Comparison of ENCODE assay signal across 13 mouse cellular contexts in the genomic region with DNA sequence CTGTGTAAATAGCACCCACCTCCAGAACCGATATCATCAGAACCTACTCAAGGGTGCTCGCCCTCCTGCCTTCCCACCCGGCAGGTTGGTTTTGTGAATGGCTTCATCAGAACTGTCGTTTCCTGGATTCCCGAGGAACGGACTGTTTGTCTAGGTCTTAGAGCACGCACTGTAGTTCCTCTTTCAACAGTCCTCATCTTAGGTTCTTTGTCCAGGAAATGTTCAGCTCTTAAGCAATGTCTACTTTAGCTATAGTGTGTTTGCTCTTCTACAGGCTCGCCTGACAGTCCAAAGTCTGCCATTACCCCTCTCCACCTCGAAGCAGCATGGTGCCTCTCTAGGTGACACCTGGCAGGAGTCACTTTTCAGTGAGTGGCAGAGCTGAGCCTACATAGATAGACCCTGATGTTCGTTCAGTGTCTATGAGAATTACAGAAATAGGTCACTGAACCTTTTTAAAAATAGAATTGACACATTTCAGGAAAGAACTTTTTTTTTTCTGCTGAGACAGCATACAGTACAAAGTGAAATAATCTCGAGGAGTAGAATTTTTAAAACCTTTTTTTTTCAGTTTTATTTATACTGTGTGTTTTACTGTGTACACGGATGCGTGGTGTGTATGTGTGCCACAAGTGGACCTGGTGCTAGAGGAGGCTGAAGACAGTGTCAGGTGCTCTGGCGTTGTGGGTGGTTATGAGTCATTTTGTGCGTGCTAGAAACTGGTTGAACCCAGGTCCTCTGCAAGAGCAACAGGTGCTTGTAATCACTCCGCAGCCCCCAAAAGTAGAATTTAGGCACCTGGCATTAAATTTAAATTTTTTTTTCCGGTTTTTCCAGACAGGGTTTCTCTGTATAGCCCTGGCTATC.
DNase-seq lines count a peak whose midpoint lies in the region; ATAC-seq and TF ChIP-seq lines count a peak whose summit lies in the region.
"Had no signal": no experiment of that assay in that cellular context is flagged by ENCODE, and none has a peak within 500 bp of the region (broad histone marks: within the 10 kb centered on the region; RNA-seq: fewer than 3 reads in every experiment).

No protein-coding gene starts in this region.

- H3K9me3 ChIP-seq in CH12.LX (replicated peaks; ENCODE audit: low read length) = peaks cover 17% of the 10 kb centered on the region
- H3K9me3 ChIP-seq in forebrain, embryonic 11.5 days (ENCODE audit: control insufficient read depth, low read length) = no peaks in the 10 kb centered on the region; the same call in 1 of the 2 replicates

- H3K36me3 ChIP-seq in CH12.LX (replicated peaks in 1 of 2; ENCODE audit: control insufficient read depth in 1 of 2, insufficient read depth in 1 of 2, low read length in 1 of 2) = no peaks in the 10 kb centered on the region
- no peaks in the 10 kb centered on the region for H3K36me3 ChIP-seq in forebrain, embryonic 11.5 days (ENCODE audit: control insufficient read depth, insufficient read depth, low read length)
- H3K36me3 ChIP-seq: G1E had no signal

- peaks cover 12 to 54% of the 10 kb centered on the region in 2 experiments for H3K4me1 ChIP-seq in CH12.LX (ENCODE audit: control insufficient read depth in 1 of 2, insufficient read depth in 2 of 2)
- no peaks in the 10 kb centered on the region for H3K4me1 ChIP-seq in forebrain, embryonic 11.5 days (replicated peaks; ENCODE audit: control insufficient read depth, insufficient read depth, low read length)

- H3K27ac ChIP-seq in CH12.LX (ENCODE audit: insufficient read depth, low read depth) = peak overlapping the region; percentile 93
- H3K27ac ChIP-seq in forebrain, embryonic 11.5 days (ENCODE audit: low read depth, low read length) = no peak overlapping the region

- H3K4me3 ChIP-seq in CH12.LX (replicated peaks in 1 of 3; ENCODE audit: low read depth in 2 of 3, low read length in 2 of 3, poor library complexity in 1 of 3) = peak overlapping the region in 2 of 3 experiments; percentile 35 to 37
- no peak overlapping the region for H3K4me3 ChIP-seq in forebrain, embryonic 11.5 days (ENCODE audit: low read depth, low read length)
- H3K4me3 ChIP-seq: erythroblast, embryonic 14.5 days had no signal

- peak; percentile 56 for ATAC-seq in megakaryocyte, adult 5-6 weeks (ENCODE audit: poor library complexity, severe bottlenecking)
- no peak for ATAC-seq in forebrain, embryonic 11.5 days (replicated peaks; ENCODE audit: low FRiP score)

- in situ Hi-C loops in CH12.LX (cut with MboI; ENCODE audit: low pct_ligation_motif_present, low pct_unique_long_range_greater_than_20kb, low sequenced_read_pairs) = loop anchor here (5.0 to 10.0 kb wide), 2 partner anchors 84 to 322 kb away; no protein-coding TSS in a partner anchor

- WGBS in large intestine, adult 2 months = 37% methylated on average over 17 of the region's 17 CpGs
- 91% methylated on average over 17 of the region's 17 CpGs for WGBS in forebrain, embryonic 11.5 days

- TF ChIP-seq RAD21 in CH12.LX (IDR thresholded peaks at IDR 0.05; ENCODE audit: low read depth, low read length) = no peak; the same call in 1 of the 2 replicates

- H3K9ac ChIP-seq in CH12.LX (ENCODE audit: insufficient read depth, low read depth) = peak overlapping the region; percentile 54
- H3K9ac ChIP-seq in forebrain, embryonic 11.5 days (ENCODE audit: low read length) = no peak overlapping the region

- dilution Hi-C loops in CH12.LX (cut with MboI; ENCODE audit: extremely low pct_ligation_motif_present, extremely low pct_unique_long_range_greater_than_20kb, low sequenced_read_pairs) = no loop called here

- H3K27me3 ChIP-seq in CH12.LX (replicated peaks) = no peaks in the 10 kb centered on the region
- H3K27me3 ChIP-seq in forebrain, embryonic 11.5 days (ENCODE audit: control insufficient read depth, insufficient read depth, low read length) = no peaks in the 10 kb centered on the region

- peak; percentile 79 for TF ChIP-seq EP300 in CH12.LX (IDR thresholded peaks at IDR 0.05; ENCODE audit: low read length)

- TF ChIP-seq POLR2A in CH12.LX (IDR thresholded peaks at IDR 0.05; ENCODE audit: low read depth, low read length) = no peak

- H3K79me2 ChIP-seq in CH12.LX (replicated peaks; ENCODE audit: control insufficient read depth, extremely low read depth, insufficient read depth, poor library complexity, severe bottlenecking) = no peaks in the 10 kb centered on the region

- H3K4me2 ChIP-seq in CH12.LX (ENCODE audit: insufficient read depth, low read depth, poor library complexity, severe bottlenecking) = peak overlapping the region; percentile 79
- H3K4me2 ChIP-seq in forebrain, embryonic 11.5 days (ENCODE audit: low read depth, low read length, severe bottlenecking) = no peak overlapping the region

- no peak for TF ChIP-seq CTCF in CH12.LX (conservative IDR thresholded peaks at IDR 0.05 in 1 of 2, IDR thresholded peaks at IDR 0.05 in 1 of 2; ENCODE audit: low read depth in 2 of 2, low read length in 2 of 2)

- peak; percentile 70 for DNase-seq in 416B (ENCODE audit: low read depth)
- peak; percentile 76 for DNase-seq in CH12.LX (ENCODE audit: extremely low read depth)
- DNase-seq in large intestine, adult 2 months (ENCODE audit: low read depth, low spot score) = peak; percentile 48
- no peak for DNase-seq in kidney, adult 8-10 months
- DNase-seq in forebrain, embryonic 11.5 days (ENCODE audit: low spot score) = no peak
- no peak for DNase-seq in cerebellum, adult 11-12 months
- DNase-seq in kidney, postnatal 14 days = no peak
- DNase-seq: adrenal gland, adult 8-10 months; gastrocnemius, postnatal 10 days; kidney, postnatal 25 days had no signal

TF ChIP-seq in CH12.LX, 34 proteins besides CTCF, POLR2A, EP300 and RAD21:
- TF ChIP-seq POLR2AphosphoS2 (IDR thresholded peaks at IDR 0.05; ENCODE audit: low read depth, low read length) (no peak), MXI1 (IDR thresholded peaks at IDR 0.05; ENCODE audit: low read depth, low read length) (peak; percentile 35; the same call in 1 of the 2 replicates), TBP (conservative IDR thresholded peaks at IDR 0.05; ENCODE audit: low read depth, low read length) (0 out of 2 replicates have a peak, but pooled peaks have one; percentile 28), PAX5 (IDR thresholded peaks at IDR 0.05; ENCODE audit: low read length) (no peak), NRF1 (IDR thresholded peaks at IDR 0.05; ENCODE audit: low read depth, low read length) (no peak), MEF2A (IDR thresholded peaks at IDR 0.05; ENCODE audit: borderline replicate concordance, low read depth, low read length) (peak; percentile 91), ETS1 (conservative IDR thresholded peaks at IDR 0.05; ENCODE audit: low read depth, low read length) (peak; percentile 31), ZNF384 (IDR thresholded peaks at IDR 0.05; ENCODE audit: low read depth, low read length) (peak; percentile 86), JUN (IDR thresholded peaks at IDR 0.05; ENCODE audit: insufficient read depth, low read depth, low read length) (peak; percentile 56; the same call in 1 of the 2 replicates), TCF12 (IDR thresholded peaks at IDR 0.05; ENCODE audit: low read depth, low read length) (peak; percentile 88), MAFK (IDR thresholded peaks at IDR 0.05; ENCODE audit: insufficient replicate concordance, low read length) (peak; percentile 92), MAX (IDR thresholded peaks at IDR 0.05; ENCODE audit: low read length) (peak; percentile 68), BHLHE40 (IDR thresholded peaks at IDR 0.05; ENCODE audit: low read depth, low read length) (peak; percentile 80), SIN3A (IDR thresholded peaks at IDR 0.05; ENCODE audit: low read length) (0 out of 2 replicates have a peak, but pooled peaks have one; percentile 55), RCOR1 (conservative IDR thresholded peaks at IDR 0.05; ENCODE audit: low read depth, low read length) (0 out of 2 replicates have a peak, but pooled peaks have one; percentile 29), SMC3 (IDR thresholded peaks at IDR 0.05; ENCODE audit: low read depth, low read length) (no peak), IRF4 (IDR thresholded peaks at IDR 0.05; ENCODE audit: low read depth, low read length) (peak; percentile 75; the same call in 1 of the 2 replicates), JUND (conservative IDR thresholded peaks at IDR 0.05; ENCODE audit: low read depth, low read length) (peak; percentile 86)

Comparison
In these comparisons a context has a peak if more than half of its experiments do, and no peak if none do; other contexts are left out.
1. DNase-seq: peak in 416B (single experiment), CH12.LX (single experiment) and large intestine, adult 2 months (single experiment); none in kidney, adult 8-10 months (0 of 2), forebrain, embryonic 11.5 days (single experiment), cerebellum, adult 11-12 months (single experiment) and kidney, postnatal 14 days (single experiment).